10 mouse cellular contexts compared by ENCODE assay signal in the genomic region with DNA sequence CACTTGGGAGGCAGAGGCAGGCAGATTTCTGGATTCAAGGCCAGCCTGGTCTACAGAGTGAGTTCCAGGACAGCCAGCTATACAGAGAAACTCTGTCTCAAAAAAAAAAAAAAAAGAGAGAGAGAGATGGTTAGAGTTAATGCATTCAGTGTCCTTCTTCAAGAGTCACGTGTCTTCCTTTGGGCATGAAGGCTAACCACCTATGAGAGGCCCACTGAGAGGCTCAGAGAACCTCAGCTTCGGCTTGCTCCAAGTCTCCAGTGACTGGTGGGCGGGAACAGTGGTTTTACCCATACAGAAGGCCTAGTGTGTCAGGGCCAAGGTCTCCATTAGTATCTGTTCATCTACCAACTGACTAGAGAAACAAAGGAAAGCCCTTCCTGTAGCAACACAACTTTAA. TPM values are rescaled to one million over a fixed set of nuclear protein-coding genes. Genes with fewer than 3 reads are reported as not detected.
DNase-seq lines count a peak whose midpoint lies in the region; ATAC-seq lines count a peak whose summit lies in the region.
"Had no signal": no experiment of that assay in that cellular context is flagged by ENCODE, and none has a peak within 500 bp of the region (broad histone marks: within the 10 kb centered on the region; RNA-seq: fewer than 3 reads in every experiment).

No protein-coding gene starts in this region.

- H3K9ac ChIP-seq in liver, embryonic 16.5 days (ENCODE audit: low read depth, low read length) = no peak overlapping the region
- H3K9ac ChIP-seq in stomach, embryonic 16.5 days (ENCODE audit: low read length) = no peak overlapping the region; the same call in 1 of the 2 replicates

- H3K4me1 ChIP-seq in megakaryocyte, embryonic 14.5 days = peaks cover 83% of the 10 kb centered on the region
- H3K4me1 ChIP-seq in liver, embryonic 16.5 days (ENCODE audit: control insufficient read depth, low read depth, low read length) = peaks cover 16% of the 10 kb centered on the region
- H3K4me1 ChIP-seq in stomach, embryonic 16.5 days (ENCODE audit: control insufficient read depth, insufficient read depth, low read length) = peaks cover 12% of the 10 kb centered on the region

- no peaks in the 10 kb centered on the region for H3K9me3 ChIP-seq in megakaryocyte, embryonic 14.5 days
- H3K9me3 ChIP-seq in liver, embryonic 16.5 days (replicated peaks; ENCODE audit: control insufficient read depth, low read length) = no peaks in the 10 kb centered on the region
- no peaks in the 10 kb centered on the region for H3K9me3 ChIP-seq in stomach, embryonic 16.5 days (replicated peaks; ENCODE audit: control insufficient read depth, low read length)

- peak overlapping the region; percentile 20 for H3K4me3 ChIP-seq in megakaryocyte, embryonic 14.5 days (replicated peaks)
- no peak overlapping the region for H3K4me3 ChIP-seq in liver, embryonic 16.5 days (ENCODE audit: low read depth, low read length)
- peak overlapping the region; percentile 31; the same call in 1 of the 2 replicates for H3K4me3 ChIP-seq in stomach, embryonic 16.5 days (replicated peaks; ENCODE audit: low read length)

- WGBS in liver, embryonic 16.5 days (ENCODE audit: insufficient replicate concordance) = 24% methylated on average over 3 of the region's 3 CpGs
- 77% methylated on average over 3 of the region's 3 CpGs for WGBS in stomach, embryonic 16.5 days

- peak; percentile 32 for DNase-seq in adrenal gland, postnatal 14 days
- no peak for DNase-seq in adrenal gland, postnatal 4 days (ENCODE audit: low spot score in 2 of 2)
- DNase-seq in yolk sac, embryonic 10.5 days (ENCODE audit: low spot score) = no peak
- no peak for DNase-seq in ovary, postnatal 36 days (ENCODE audit: low spot score)

- H3K27ac ChIP-seq in liver, embryonic 16.5 days (ENCODE audit: low read length) = peak overlapping the region; percentile 75
- no peak overlapping the region for H3K27ac ChIP-seq in stomach, embryonic 16.5 days (ENCODE audit: low read length)

- ATAC-seq in megakaryocyte, adult 5-6 weeks (ENCODE audit: poor library complexity, severe bottlenecking) = no peak
- ATAC-seq in liver, embryonic 16.5 days (ENCODE audit: low read depth) = peak; percentile 4; the same call in 1 of the 2 replicates
- ATAC-seq in stomach, embryonic 16.5 days (ENCODE audit: insufficient read depth, low FRiP score) = peak; percentile 11; the same call in 1 of the 2 replicates

- 0 out of 2 replicates have a peak overlapping the region, but pooled peaks have one; percentile 41 for H3K4me2 ChIP-seq in liver, embryonic 16.5 days (ENCODE audit: low read depth, low read length)
- peak overlapping the region; percentile 50; the same call in 1 of the 2 replicates for H3K4me2 ChIP-seq in stomach, embryonic 16.5 days (ENCODE audit: low read depth, low read length)

- no peaks in the 10 kb centered on the region for H3K36me3 ChIP-seq in megakaryocyte, embryonic 14.5 days (replicated peaks; ENCODE audit: low read length)
- H3K36me3 ChIP-seq in liver, embryonic 16.5 days (ENCODE audit: control insufficient read depth, insufficient read depth) = no peaks in the 10 kb centered on the region
- no peaks in the 10 kb centered on the region for H3K36me3 ChIP-seq in stomach, embryonic 16.5 days (ENCODE audit: control insufficient read depth, insufficient read depth, low read length)

- H3K27me3 ChIP-seq in megakaryocyte, embryonic 14.5 days (replicated peaks) = no peaks in the 10 kb centered on the region
- H3K27me3 ChIP-seq in liver, embryonic 16.5 days (ENCODE audit: control insufficient read depth, insufficient read depth, low read depth, low read length) = no peaks in the 10 kb centered on the region
- no peaks in the 10 kb centered on the region for H3K27me3 ChIP-seq in stomach, embryonic 16.5 days (ENCODE audit: control insufficient read depth, insufficient read depth, low read length)

RNA-seq across cellular contexts. Expression of a gene that starts 33.9 kb away (rescaled TPM):
- total RNA-seq in adrenal gland, postnatal 14 days (2021) = 21.4 and 27.2 TPM in 2 replicates
- total RNA-seq in adrenal gland, postnatal 4 days (2021) = 10 to 100 TPM; 27.9 to 28.6 TPM
- not detected in 2 replicates for polyA plus RNA-seq in megakaryocyte, embryonic 14.5 days (2012; ENCODE audit: insufficient read depth, low replicate concordance)
- 0.38 TPM in 1 of 2 replicates, not detected in the other for total RNA-seq in megakaryocyte, adult 5-6 weeks (2015)
- total RNA-seq in megakaryocyte, adult 5-6 weeks (2017) = not detected in 2 replicates
- 34.8 and 40.4 TPM in 2 replicates for polyA plus RNA-seq in liver, embryonic 16.5 days (2015; fragmentation: Nextera tagmentation; extraction: Ambion mirVana)
- polyA plus RNA-seq in stomach, embryonic 16.5 days (2015; fragmentation: Nextera tagmentation; extraction: Ambion mirVana) = 2.3 and 2.6 TPM in 2 replicates

RNA-seq across cellular contexts. Expression of a gene that starts 37.1 kb away (rescaled TPM):
- total RNA-seq in adrenal gland, postnatal 14 days (2021) = 4.7 and 4.9 TPM in 2 replicates
- total RNA-seq in adrenal gland, postnatal 4 days (2021) = 1 to 10 TPM; 2.1 to 2.8 TPM
- polyA plus RNA-seq in megakaryocyte, embryonic 14.5 days (2012; ENCODE audit: insufficient read depth, low replicate concordance) = 2.8 and 5.0 TPM in 2 replicates
- total RNA-seq in megakaryocyte, adult 5-6 weeks (2015) = 0.38 and 3.9 TPM in 2 replicates
- 1.8 TPM in 1 of 2 replicates, not detected in the other for total RNA-seq in megakaryocyte, adult 5-6 weeks (2017)
- polyA plus RNA-seq in liver, embryonic 16.5 days (2015; fragmentation: Nextera tagmentation; extraction: Ambion mirVana) = 21.8 and 26.4 TPM in 2 replicates
- polyA plus RNA-seq in stomach, embryonic 16.5 days (2015; fragmentation: Nextera tagmentation; extraction: Ambion mirVana) = 12.3 and 16.2 TPM in 2 replicates

RNA-seq across cellular contexts. Expression of a gene that starts 52.2 kb away (rescaled TPM):
- not detected in 2 replicates for total RNA-seq in adrenal gland, postnatal 14 days (2021)
- not detected for total RNA-seq in adrenal gland, postnatal 4 days (2021)
- polyA plus RNA-seq in megakaryocyte, embryonic 14.5 days (2012; ENCODE audit: insufficient read depth, low replicate concordance) = 272 and 1,896 TPM in 2 replicates
- not detected in 2 replicates for total RNA-seq in megakaryocyte, adult 5-6 weeks (2015)
- not detected in 2 replicates for total RNA-seq in megakaryocyte, adult 5-6 weeks (2017)
- polyA plus RNA-seq in liver, embryonic 16.5 days (2015; fragmentation: Nextera tagmentation; extraction: Ambion mirVana) = not detected in 2 replicates
- polyA plus RNA-seq in stomach, embryonic 16.5 days (2015; fragmentation: Nextera tagmentation; extraction: Ambion mirVana) = 0.52 and 0.90 TPM in 2 replicates
- total RNA-seq: adrenal gland, postnatal 10 days; left cerebral cortex, postnatal 14 days had no signal

RNA-seq across cellular contexts. Expression of a gene that starts 52.3 kb away (rescaled TPM):
- total RNA-seq in adrenal gland, postnatal 14 days (2021) = 474 and 521 TPM in 2 replicates
- total RNA-seq in adrenal gland, postnatal 4 days (2021) = 100 to 1,000 TPM; 171 to 172 TPM
- 25.9 and 292 TPM in 2 replicates for polyA plus RNA-seq in megakaryocyte, embryonic 14.5 days (2012; ENCODE audit: insufficient read depth, low replicate concordance)
- 89.3 and 106 TPM in 2 replicates for total RNA-seq in megakaryocyte, adult 5-6 weeks (2015)
- total RNA-seq in megakaryocyte, adult 5-6 weeks (2017) = 210 and 268 TPM in 2 replicates
- 209 and 258 TPM in 2 replicates for polyA plus RNA-seq in liver, embryonic 16.5 days (2015; fragmentation: Nextera tagmentation; extraction: Ambion mirVana)
- polyA plus RNA-seq in stomach, embryonic 16.5 days (2015; fragmentation: Nextera tagmentation; extraction: Ambion mirVana) = 151 and 186 TPM in 2 replicates

RNA-seq across cellular contexts. Expression of a gene that starts 53.4 kb away (rescaled TPM):
- total RNA-seq in adrenal gland, postnatal 14 days (2021) = 41.2 and 42.2 TPM in 2 replicates
- total RNA-seq in adrenal gland, postnatal 4 days (2021) = 10 to 100 TPM; 54.7 to 55.4 TPM
- 423 and 659 TPM in 2 replicates for polyA plus RNA-seq in megakaryocyte, embryonic 14.5 days (2012; ENCODE audit: insufficient read depth, low replicate concordance)
- 30.6 and 30.9 TPM in 2 replicates for total RNA-seq in megakaryocyte, adult 5-6 weeks (2015)
- 18.3 and 19.2 TPM in 2 replicates for total RNA-seq in megakaryocyte, adult 5-6 weeks (2017)
- polyA plus RNA-seq in liver, embryonic 16.5 days (2015; fragmentation: Nextera tagmentation; extraction: Ambion mirVana) = 28.8 and 31.0 TPM in 2 replicates
- polyA plus RNA-seq in stomach, embryonic 16.5 days (2015; fragmentation: Nextera tagmentation; extraction: Ambion mirVana) = 73.0 and 79.4 TPM in 2 replicates

Comparison
In these comparisons a context has a peak if more than half of its experiments do, and no peak if none do; other contexts are left out.
1. RNA of a gene that starts 33.9 kb away (total RNA-seq): 27.9 to 28.6 TPM in adrenal gland, postnatal 4 days and 21.4 to 27.2 TPM in adrenal gland, postnatal 14 days; 0.38 TPM in megakaryocyte, adult 5-6 weeks; every median in the first group is over 10 times any median in the second.